Mouse (Mus musculus): ENCODE results near the gene Cpsf2. TPM values are rescaled to one million over a fixed set of nuclear protein-coding genes. Genes with fewer than 3 reads are reported as not detected.
A peak's percentile ranks its signal among the peaks of the same experiment; 100 is the strongest.

Cpsf2 gene
- polyA plus RNA-seq, 1 experiment from 2014 or later = 34.6 TPM

DNA sequence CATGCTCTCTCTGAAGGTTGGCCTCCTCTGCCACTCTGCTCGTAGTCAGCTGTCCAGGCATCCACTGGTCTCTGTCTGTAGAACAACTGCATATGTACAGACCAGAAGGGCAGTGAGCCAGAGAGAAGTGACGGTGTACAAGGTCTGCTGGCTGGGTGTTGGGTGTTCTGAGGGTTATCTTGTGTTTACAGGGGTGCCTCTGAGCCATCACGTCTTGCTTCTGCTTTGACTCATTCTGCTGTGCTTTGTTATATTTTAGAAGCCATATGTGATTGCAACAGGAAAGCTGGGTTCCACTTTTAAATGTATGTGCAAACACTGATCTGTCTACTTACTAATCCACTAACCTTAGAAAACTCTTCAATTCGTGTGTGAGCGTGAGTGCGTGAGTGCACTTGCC is 11.9 kb downstream of the Cpsf2 start:
- no peak for ATAC-seq (ENCODE audit: low FRiP score)

DNA sequence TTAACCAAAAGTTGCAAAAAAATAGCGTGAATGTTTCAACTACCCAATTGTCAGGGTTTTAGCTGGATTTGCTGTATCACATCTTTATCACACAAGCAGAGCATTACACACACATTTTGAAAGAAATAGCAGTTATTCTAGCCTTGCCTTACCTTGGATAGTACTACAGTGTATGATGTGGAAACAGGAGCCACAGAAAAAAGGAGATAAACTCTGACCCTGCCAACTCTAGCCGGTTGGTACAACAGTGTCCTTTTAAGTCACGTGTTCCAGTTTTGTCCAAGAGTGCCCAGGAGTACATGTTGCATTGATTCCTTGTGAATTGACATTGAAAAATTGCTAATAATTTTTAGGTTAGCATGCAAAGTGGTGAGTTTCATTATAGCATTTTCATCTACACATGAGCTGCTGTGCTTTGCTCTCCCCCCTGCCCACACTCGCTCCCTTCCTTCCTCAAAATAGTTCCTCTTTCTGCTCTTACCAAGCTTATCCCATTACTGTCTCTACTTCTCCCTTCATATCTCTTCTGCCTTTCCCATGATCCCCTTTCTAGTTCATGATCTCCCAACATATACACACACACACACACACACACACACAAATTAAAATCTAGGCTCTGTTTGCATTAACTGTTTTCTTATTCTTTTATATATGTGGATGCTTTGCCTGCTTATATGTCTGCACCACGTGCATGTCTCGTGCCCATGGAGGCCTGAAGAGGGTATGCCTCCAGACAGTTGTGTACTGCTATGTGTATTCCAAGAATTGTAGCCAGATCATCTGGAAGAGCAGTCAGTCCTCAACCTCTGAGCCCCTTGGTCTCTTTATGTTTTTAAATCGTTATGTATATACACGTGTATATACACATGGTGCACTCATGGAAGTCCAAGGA is 19.0 kb downstream of the Cpsf2 start:
- ATAC-seq (ENCODE audit: low FRiP score) = no peak
- H3K36me3 ChIP-seq = peaks cover 77% of the 10 kb centered on the region
- WGBS = 96% methylated on average over 8 of the region's 8 CpGs

More for the DNA sequence above, 11.9 kb downstream of the Cpsf2 start:
- Histone ChIP-seq H3K4me1 (replicated peaks) (no peaks in the 10 kb centered on the region), H3K27me3 (no peaks in the 10 kb centered on the region), H3K9ac (no peak overlapping the region), H3K4me3 (no peak overlapping the region), H3K36me3 (peaks cover 84% of the 10 kb centered on the region), H3K4me2 (no peak overlapping the region), H3K9me3 (no peaks in the 10 kb centered on the region), H3K27ac (no peak overlapping the region)
- 95% methylated on average over 6 of the region's 6 CpGs for WGBS

DNA sequence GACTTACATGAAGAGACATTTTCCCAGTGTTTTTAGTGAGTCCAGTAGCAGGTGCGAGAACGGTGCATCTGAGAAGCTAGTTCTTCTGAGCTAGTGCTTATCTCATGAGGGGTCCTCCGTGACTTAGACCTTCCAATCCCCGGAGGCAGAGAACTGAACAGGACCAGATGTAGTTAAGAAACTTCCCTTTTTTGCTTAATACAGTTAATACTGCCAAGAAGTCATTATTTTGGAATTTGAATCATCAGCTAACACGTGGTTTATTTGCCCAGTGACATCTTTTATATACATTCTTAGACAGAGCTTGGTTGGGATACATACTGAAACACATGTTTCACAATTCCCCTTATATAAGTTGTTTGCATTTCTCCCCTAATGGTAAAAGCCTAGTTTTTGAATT is 23.1 kb downstream of the Cpsf2 start:
- 92% methylated on average over 5 of the region's 5 CpGs for whole genome bisulfite sequencing
- peaks cover 81% of the 10 kb centered on the region for H3K36me3 ChIP-seq
- no peaks in the 10 kb centered on the region for H3K27me3 ChIP-seq
- no peak overlapping the region for H3K9ac ChIP-seq
- H3K27ac ChIP-seq = no peak overlapping the region
- H3K9me3 ChIP-seq = no peaks in the 10 kb centered on the region
- H3K4me2 ChIP-seq = no peak overlapping the region
- H3K4me1 ChIP-seq (replicated peaks) = no peaks in the 10 kb centered on the region
- no peak for ATAC-seq (ENCODE audit: low FRiP score)
- no peak overlapping the region for H3K4me3 ChIP-seq

More for the DNA sequence above, 19.0 kb downstream of the Cpsf2 start:
- H3K9me3 ChIP-seq = no peaks in the 10 kb centered on the region
- no peaks in the 10 kb centered on the region for H3K27me3 ChIP-seq
- no peak overlapping the region for H3K4me2 ChIP-seq
- no peak overlapping the region for H3K9ac ChIP-seq
- no peak overlapping the region for H3K4me3 ChIP-seq
- no peak overlapping the region for H3K27ac ChIP-seq
- no peaks in the 10 kb centered on the region for H3K4me1 ChIP-seq (replicated peaks)

DNA sequence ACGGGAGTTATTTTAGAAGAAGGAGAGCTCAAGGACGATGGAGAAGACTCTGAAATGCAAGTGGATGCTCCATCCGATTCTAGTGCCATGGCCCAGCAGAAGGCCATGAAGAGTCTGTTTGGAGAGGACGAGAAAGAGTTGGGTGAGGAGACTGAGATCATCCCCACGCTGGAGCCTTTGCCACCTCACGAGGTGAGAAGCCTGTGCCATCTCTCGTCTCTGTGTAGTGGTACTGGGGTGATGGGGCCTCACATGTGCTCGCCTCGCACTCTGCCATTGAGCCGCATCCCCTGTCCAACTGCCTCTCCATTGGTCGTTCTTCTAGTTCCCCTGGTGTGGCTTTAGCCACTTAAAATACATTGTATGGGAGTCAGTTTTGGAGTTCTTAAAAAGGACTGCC is 25.0 kb downstream of the Cpsf2 start:
- Histone ChIP-seq H3K4me2 (no peak overlapping the region), H3K27me3 (no peaks in the 10 kb centered on the region), H3K36me3 (peaks cover 81% of the 10 kb centered on the region), H3K9me3 (no peaks in the 10 kb centered on the region), H3K4me3 (no peak overlapping the region), H3K27ac (no peak overlapping the region), H3K9ac (no peak overlapping the region), H3K4me1 (replicated peaks) (no peaks in the 10 kb centered on the region)
- ATAC-seq (ENCODE audit: low FRiP score) = no peak
- 95% methylated on average over 11 of the region's 11 CpGs for WGBS

DNA sequence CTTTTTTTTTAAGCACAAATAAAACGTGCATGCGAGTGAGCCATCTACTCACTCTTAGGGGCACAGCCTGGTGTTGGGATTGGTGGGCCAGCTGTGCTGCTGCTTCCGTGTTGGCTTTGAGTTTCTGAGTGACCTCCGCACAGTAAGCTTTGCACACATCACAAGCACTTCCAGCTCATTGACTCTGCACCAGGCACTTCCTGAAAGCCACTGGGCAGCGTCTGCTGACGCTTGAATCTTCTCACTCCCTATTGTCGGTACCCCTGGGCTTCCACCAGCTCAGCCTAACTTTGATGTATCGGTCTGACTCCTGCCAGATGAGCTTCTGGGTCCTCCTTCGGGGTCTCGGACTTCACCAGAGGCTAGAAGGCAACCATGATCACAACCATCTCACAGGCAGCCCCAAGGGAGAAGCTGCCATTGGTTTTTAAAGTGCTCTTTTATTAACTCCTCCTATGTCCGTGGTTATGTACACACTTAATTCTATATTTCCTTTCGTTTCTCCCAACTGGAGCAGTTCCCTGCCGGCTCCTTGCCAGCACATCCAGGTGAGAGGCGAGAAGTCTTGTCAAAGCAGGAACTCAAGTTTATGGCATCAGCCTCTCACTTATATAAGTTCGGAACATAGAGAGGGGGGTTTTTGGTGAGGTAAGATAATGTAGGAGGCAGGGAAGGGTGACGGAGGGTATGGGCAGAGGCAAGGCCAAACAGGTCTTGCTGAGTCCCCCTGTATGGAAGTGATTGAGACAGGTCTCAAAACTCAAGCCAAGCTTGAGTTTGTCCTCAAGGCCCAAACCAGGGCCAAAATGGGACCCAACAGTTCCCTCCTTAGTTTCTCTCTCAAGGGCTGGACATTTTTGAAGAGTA is 32.6 kb downstream of the Cpsf2 start:
- no peaks in the 10 kb centered on the region for H3K27me3 ChIP-seq
- H3K9me3 ChIP-seq = no peaks in the 10 kb centered on the region
- H3K27ac ChIP-seq = no peak overlapping the region
- no peak overlapping the region for H3K4me2 ChIP-seq
- whole genome bisulfite sequencing = 87% methylated on average over 16 of the region's 16 CpGs
- H3K36me3 ChIP-seq = peaks cover 28% of the 10 kb centered on the region
- no peak overlapping the region for H3K4me3 ChIP-seq
- no peak for ATAC-seq (ENCODE audit: low FRiP score)
- H3K4me1 ChIP-seq (replicated peaks) = no peaks in the 10 kb centered on the region
- no peak overlapping the region for H3K9ac ChIP-seq

DNA sequence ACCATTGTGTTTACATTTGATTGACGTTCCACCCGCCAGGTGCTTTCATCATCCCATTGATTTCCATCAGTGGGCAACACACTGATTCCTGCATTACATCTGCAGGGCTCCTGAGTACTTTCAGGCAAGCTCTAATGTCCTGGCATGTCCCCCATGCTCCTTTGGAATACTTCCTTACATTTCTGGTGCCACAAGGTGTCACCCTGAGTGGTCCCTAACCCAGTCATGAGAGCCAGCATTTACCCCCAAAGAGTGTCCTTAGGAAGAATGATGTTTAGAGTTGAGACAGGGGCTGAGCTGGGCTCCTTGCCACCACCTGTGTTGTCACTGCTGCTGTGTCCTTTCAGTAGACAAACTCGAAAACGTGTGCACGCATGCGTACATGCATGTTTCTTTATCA is 33.8 kb downstream of the Cpsf2 start:
- H3K4me2 ChIP-seq = no peak overlapping the region
- no peak overlapping the region for H3K4me3 ChIP-seq
- no peak overlapping the region for H3K27ac ChIP-seq
- ATAC-seq (ENCODE audit: low FRiP score) = no peak
- 95% methylated on average over 6 of the region's 6 CpGs for WGBS
- H3K36me3 ChIP-seq = peaks cover 21% of the 10 kb centered on the region
- no peak overlapping the region for H3K9ac ChIP-seq
- H3K27me3 ChIP-seq = no peaks in the 10 kb centered on the region
- no peaks in the 10 kb centered on the region for H3K4me1 ChIP-seq (replicated peaks)
- no peaks in the 10 kb centered on the region for H3K9me3 ChIP-seq

DNA sequence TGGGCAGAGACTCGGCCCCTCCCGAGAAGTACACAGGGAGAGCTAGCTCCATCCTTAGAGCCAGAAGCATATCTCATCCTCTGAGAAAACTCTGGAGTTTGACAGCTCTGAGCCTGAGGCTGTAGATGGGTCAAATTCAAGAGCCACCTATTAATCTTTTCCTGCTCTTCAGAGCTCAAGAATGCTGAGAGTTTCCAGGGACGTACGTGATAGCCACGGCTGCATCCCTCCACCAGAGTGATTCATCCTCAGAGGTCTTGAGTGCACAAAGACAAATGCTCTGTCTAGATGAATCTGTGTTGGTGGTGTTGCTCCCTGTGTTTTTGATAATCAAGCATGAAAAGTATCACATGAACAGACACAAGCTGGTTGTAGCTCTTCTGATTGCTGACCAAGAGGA is 38.6 kb downstream of the Cpsf2 start:
- H3K4me2 ChIP-seq = no peak overlapping the region
- ATAC-seq (ENCODE audit: low FRiP score) = no peak
- WGBS = 81% methylated on average over 5 of the region's 5 CpGs

DNA sequence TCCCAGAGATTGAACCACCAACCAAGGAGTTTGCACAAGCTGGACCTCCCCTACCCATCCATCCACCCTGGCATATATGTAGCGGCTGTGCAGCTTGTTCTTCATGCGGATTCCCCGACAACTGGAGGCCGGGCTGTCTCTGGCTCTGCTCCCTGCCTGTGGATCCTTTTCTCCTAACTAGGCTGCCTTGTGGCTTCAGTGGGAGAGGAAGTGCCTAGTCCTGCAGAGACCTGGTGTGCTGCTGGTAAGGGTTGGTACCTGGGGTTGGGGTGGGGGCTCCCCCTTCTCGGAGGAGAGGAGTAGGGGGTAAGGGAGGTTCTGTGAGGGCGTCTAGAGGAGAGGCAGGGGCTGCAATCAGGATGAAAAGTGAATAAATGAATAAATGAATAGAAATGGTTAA is 39.3 kb downstream of the Cpsf2 start:
- no peak for ATAC-seq (ENCODE audit: low FRiP score)

More for the DNA sequence above, 38.6 kb downstream of the Cpsf2 start:
- no peak overlapping the region for H3K27ac ChIP-seq
- H3K27me3 ChIP-seq = no peaks in the 10 kb centered on the region
- H3K4me3 ChIP-seq = no peak overlapping the region
- H3K36me3 ChIP-seq = no peaks in the 10 kb centered on the region
- H3K9ac ChIP-seq = no peak overlapping the region
- no peaks in the 10 kb centered on the region for H3K9me3 ChIP-seq
- no peaks in the 10 kb centered on the region for H3K4me1 ChIP-seq (replicated peaks)

DNA sequence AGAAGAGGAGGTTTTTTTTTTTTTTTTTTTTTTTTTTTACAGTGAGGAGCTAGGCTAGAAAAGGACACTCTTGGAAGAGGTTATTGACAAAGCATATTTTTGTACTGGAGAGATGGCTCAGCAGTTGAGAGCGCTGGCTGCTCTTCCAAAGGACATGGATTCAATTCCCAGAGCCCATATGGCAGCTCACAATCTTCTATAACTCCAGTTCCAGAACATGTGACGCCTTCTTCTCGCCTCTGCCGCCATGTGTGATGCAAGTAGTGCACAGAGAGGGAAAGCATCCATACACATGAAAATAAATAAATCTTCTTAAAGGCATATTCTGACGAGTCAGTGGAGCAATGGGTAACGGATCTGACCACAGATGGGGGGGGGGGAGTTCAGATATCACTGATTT is 46.1 kb downstream of the Cpsf2 start:
- H3K4me3 ChIP-seq = no peak overlapping the region
- H3K4me1 ChIP-seq (replicated peaks) = no peaks in the 10 kb centered on the region
- no peaks in the 10 kb centered on the region for H3K9me3 ChIP-seq
- H3K27ac ChIP-seq = no peak overlapping the region
- H3K9ac ChIP-seq = no peak overlapping the region
- H3K4me2 ChIP-seq = no peak overlapping the region
- H3K36me3 ChIP-seq = no peaks in the 10 kb centered on the region
- H3K27me3 ChIP-seq = no peaks in the 10 kb centered on the region
- WGBS = 90% methylated on average over 6 of the region's 6 CpGs
- ATAC-seq (ENCODE audit: low FRiP score) = no peak

More for the DNA sequence above, 39.3 kb downstream of the Cpsf2 start:
- Histone ChIP-seq H3K4me1 (replicated peaks) (no peaks in the 10 kb centered on the region), H3K27me3 (no peaks in the 10 kb centered on the region), H3K4me3 (no peak overlapping the region), H3K9ac (no peak overlapping the region), H3K9me3 (no peaks in the 10 kb centered on the region), H3K27ac (no peak overlapping the region), H3K4me2 (no peak overlapping the region), H3K36me3 (no peaks in the 10 kb centered on the region)
- WGBS = 88% methylated on average over 6 of the region's 6 CpGs

DNA sequence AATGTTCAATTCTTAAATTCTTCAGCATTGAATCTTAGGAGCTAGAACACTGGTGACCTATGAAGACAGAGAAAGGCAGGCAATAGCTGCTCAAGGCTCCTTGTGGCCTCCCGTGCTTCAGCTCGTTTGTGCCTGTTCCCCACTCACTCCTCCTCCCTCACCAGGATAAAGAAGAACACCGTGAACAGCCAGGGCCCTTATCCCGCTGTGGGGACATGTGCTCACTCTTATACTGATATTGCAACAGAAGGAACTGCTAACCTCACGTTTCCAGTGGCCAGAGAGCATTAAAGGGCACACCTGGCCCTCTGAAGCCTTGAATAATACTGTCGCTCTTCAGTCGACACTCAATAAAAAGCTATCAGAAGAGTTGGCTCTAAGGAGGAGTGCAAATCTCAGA is 53.4 kb downstream of the Cpsf2 start:
- Histone ChIP-seq H3K27me3 (no peaks in the 10 kb centered on the region), H3K27ac (no peak overlapping the region), H3K4me2 (no peak overlapping the region), H3K9me3 (no peaks in the 10 kb centered on the region), H3K36me3 (no peaks in the 10 kb centered on the region), H3K4me1 (replicated peaks) (peaks cover 8% of the 10 kb centered on the region), H3K9ac (no peak overlapping the region), H3K4me3 (no peak overlapping the region)
- 61% methylated on average over 7 of the region's 7 CpGs for WGBS
- ATAC-seq (ENCODE audit: low FRiP score) = no peak

DNA sequence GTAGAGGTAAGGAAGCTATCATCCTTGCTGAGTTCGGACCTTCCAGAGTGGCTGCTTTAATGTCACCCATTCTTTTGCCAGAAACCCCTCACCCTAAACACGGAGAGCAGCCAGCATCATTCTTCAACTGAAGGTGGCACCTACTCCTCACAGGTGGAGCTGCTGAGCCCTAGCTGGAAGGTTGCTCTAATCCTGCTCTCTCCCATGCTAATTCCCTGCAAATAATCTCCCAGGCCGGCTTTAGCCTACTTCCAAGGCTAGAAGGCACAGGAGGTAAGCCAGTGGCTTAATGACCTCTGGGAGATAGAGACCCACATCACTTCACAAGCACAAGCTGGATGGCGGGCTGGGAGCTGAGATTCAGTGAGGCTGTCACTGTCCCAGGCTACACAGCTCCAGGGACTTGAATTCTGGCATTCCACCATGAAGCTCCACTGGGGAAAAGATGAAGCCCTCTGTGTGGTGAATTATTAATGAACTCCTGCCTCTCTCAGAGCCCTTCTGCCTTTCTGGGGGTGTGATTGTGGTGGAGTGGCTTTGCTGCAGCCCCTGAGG is 54.2 kb downstream of the Cpsf2 start:
- Histone ChIP-seq H3K4me3 (no peak overlapping the region), H3K9ac (no peak overlapping the region), H3K27ac (0 out of 2 replicates have a peak overlapping the region, but pooled peaks have one; percentile 18), H3K36me3 (no peaks in the 10 kb centered on the region), H3K4me1 (replicated peaks) (peaks cover 8% of the 10 kb centered on the region), H3K27me3 (no peaks in the 10 kb centered on the region), H3K4me2 (no peak overlapping the region), H3K9me3 (no peaks in the 10 kb centered on the region)
- peak; percentile 61; the same call in 1 of the 2 replicates for ATAC-seq (ENCODE audit: low FRiP score)
- 42% methylated on average over 4 of the region's 4 CpGs for WGBS

DNA sequence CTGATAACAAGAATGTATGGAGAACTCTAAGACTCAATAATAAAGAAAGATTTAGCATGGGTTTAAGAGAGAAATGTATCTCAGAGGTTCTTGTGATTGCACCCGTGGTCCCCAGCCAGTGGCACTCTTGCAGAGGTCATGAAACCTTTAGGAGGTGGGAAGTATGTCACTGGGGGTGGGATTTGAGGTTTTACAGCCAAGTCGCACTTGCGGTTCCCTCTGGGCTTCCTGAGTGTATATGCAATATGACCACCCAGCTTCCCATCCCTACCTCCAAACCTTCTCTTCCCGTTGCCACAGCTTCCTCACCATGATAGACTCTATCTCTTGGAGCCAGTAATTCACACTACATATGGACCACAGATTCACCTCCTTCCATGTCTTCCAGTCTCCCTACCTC is 59.1 kb downstream of the Cpsf2 start:
- no peak overlapping the region for H3K9ac ChIP-seq
- 89% methylated on average over 4 of the region's 4 CpGs for WGBS
- no peak overlapping the region for H3K27ac ChIP-seq
- H3K36me3 ChIP-seq = no peaks in the 10 kb centered on the region
- H3K4me1 ChIP-seq (replicated peaks) = peaks cover 6% of the 10 kb centered on the region
- H3K27me3 ChIP-seq = no peaks in the 10 kb centered on the region
- no peak overlapping the region for H3K4me2 ChIP-seq
- ATAC-seq (ENCODE audit: low FRiP score) = no peak
- no peak overlapping the region for H3K4me3 ChIP-seq
- H3K9me3 ChIP-seq = 0 out of 2 replicates have a peak, but pooled peaks cover 6% of the 10 kb centered on the region

Data from hindbrain, embryonic 13.5 days (tissue).